Mouse (Mus musculus): Measurements from ENCODE around the gene Stx5a. TPM values are rescaled to one million over a fixed set of nuclear protein-coding genes. Genes with fewer than 3 reads are reported as not detected.

Gene Stx5a
- total and polyA plus RNA-seq, 3 experiments, result 13.2 to 84.0 (median 62.8) TPM

DNA sequence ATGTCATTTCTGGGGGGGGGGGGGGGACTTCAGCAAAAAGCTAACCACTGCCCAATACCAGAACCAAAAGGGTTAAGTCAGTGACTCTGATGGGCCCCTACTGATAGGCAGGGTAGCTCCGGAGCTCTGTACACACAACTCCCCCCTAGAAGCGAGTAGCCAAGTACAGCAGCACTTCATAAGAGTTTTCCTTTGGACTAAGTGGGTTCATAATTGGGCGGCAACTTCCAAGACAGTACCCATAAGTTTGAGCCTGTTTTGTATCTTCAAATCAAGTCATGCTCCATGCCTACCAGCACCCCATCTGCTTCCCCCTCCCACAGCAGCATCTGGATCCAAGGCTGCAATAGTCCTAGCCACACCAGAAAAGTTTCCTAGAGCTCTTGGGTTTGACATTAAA, 14.4 kb downstream of the Stx5a start:
- peaks cover 35% of the 10 kb centered on the region for H3K4me1 ChIP-seq (ENCODE audit: insufficient read depth, low read depth, low read length)
- ATAC-seq (ENCODE audit: extremely low read depth, insufficient number of reproducible peaks, low FRiP score, poor library complexity, severe bottlenecking) (no peak), DNase-seq (ENCODE audit: low spot score) (no peak)
- no peaks in the 10 kb centered on the region for H3K9me3 ChIP-seq (replicated peaks)
- H3K36me3 ChIP-seq (replicated peaks), result peaks cover 48% of the 10 kb centered on the region
- TF ChIP-seq TAL1 (conservative IDR thresholded peaks at IDR 0.05; ENCODE audit: low read depth, low read length), result no peak
- no peak for TF ChIP-seq POLR2AphosphoS5 (IDR thresholded peaks at IDR 0.05; ENCODE audit: insufficient replicate concordance, low read depth, low read length)
- TF ChIP-seq GATA1 (IDR thresholded peaks at IDR 0.05; ENCODE audit: borderline replicate concordance, low read length), result no peak
- TF ChIP-seq CTCF (IDR thresholded peaks at IDR 0.05; ENCODE audit: low read depth, low read length), result no peak
- TF ChIP-seq GATA2 (IDR thresholded peaks at IDR 0.05; ENCODE audit: borderline replicate concordance, low read depth, low read length), result no peak
- no peaks in the 10 kb centered on the region for H3K27me3 ChIP-seq (ENCODE audit: insufficient read depth, low read length)
- peak overlapping the region; percentile 39; the same call in 1 of the 2 replicates for H3K4me3 ChIP-seq (ENCODE audit: low read depth, low read length)

DNA sequence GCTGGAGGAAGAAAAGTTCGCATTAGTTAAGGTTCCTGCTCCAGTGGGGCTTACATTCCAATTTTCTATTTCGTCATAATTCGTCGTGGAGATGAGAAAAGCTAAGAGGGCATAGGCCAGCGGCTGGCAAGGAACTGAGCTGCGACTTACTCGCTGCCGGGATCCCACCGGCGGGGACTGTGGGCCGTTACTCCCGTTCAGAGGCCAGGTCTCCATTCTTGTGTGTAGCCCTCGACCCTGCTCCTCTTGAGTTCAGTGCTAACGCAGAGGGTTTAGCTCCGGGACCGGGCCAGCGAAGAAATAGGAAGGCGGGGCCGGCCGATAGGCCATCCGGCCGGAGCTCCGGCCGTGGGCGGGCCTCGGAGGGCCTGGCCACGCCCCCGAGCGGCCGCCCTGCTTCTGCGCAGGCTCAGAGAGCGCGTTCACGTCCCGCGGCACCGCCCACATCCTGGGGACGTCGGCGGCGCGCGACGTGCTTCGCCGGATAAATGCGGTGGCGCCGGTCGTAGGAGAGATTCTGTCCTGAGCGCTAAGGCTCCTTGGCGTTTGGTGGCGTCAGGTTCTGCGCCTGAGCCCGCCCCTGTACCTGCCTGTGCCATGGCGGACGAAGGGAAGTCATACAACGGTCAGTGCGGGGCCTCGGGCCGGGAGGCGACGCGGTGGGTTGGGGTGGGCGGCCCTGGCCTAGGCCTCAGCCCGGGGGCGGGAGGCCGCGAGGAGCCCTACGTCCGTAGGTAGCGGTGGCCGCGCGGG, 15.6 kb downstream of the Stx5a start, which contains the start of gene Nxf1:
Gene Nxf1 (plus strand): TSS at position 439 of the 753 bp plus-strand sequence.
- Histone ChIP-seq H3K36me3 (replicated peaks) (peaks cover 48% of the 10 kb centered on the region), H3K27me3 (ENCODE audit: insufficient read depth, low read length) (no peaks in the 10 kb centered on the region), H3K9me3 (replicated peaks) (no peaks in the 10 kb centered on the region), H3K4me3 (ENCODE audit: low read depth, low read length) (peak within 1 kb of the TSS; percentile 78), H3K4me1 (ENCODE audit: insufficient read depth, low read depth, low read length) (peaks cover 43% of the 10 kb centered on the region)
- ATAC-seq (ENCODE audit: extremely low read depth, insufficient number of reproducible peaks, low FRiP score, poor library complexity, severe bottlenecking) (peak; percentile 64), DNase-seq (ENCODE audit: low spot score) (peak; percentile 92)
- TF ChIP-seq CTCF (IDR thresholded peaks at IDR 0.05; ENCODE audit: low read depth, low read length) (no peak), TAL1 (conservative IDR thresholded peaks at IDR 0.05; ENCODE audit: low read depth, low read length) (no peak), GATA1 (IDR thresholded peaks at IDR 0.05; ENCODE audit: borderline replicate concordance, low read length) (no peak), GATA2 (IDR thresholded peaks at IDR 0.05; ENCODE audit: borderline replicate concordance, low read depth, low read length) (no peak), POLR2AphosphoS5 (IDR thresholded peaks at IDR 0.05; ENCODE audit: insufficient replicate concordance, low read depth, low read length) (no peak)

DNA sequence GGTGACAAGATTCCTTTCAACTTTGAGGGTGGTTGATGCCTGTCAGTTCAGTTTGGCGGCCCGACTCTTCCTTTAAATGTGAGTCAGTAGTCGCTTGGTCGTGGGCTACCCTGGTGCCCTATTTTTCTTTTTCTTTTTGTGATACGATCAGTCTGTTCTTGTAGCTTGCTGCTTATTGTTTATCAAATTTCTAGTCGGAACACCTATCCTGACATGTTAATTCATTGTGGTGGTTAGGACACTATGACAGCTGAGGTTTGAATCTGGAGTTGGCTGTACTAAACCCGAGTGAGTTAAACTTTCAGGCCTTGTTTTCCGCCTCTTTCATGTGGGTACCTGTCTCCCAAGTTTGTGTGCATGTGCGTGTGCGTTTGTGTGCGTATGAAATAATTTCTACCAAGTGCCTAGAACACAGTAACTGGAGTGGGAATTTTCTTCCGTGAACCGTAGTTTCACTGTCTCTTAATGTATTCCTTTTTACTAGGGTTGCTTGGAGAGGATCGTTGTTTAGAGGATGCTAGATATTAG, 16.3 kb downstream of the Stx5a start:
- TF ChIP-seq POLR2AphosphoS5 (IDR thresholded peaks at IDR 0.05; ENCODE audit: insufficient replicate concordance, low read depth, low read length), result no peak; the same call in 1 of the 2 replicates
- DNase-seq (ENCODE audit: low spot score), result no peak
- H3K4me1 ChIP-seq (ENCODE audit: insufficient read depth, low read depth, low read length), result peaks cover 43% of the 10 kb centered on the region
- no peak for ATAC-seq (ENCODE audit: extremely low read depth, insufficient number of reproducible peaks, low FRiP score, poor library complexity, severe bottlenecking)
- peak overlapping the region; percentile 78 for H3K4me3 ChIP-seq (ENCODE audit: low read depth, low read length)
- no peaks in the 10 kb centered on the region for H3K9me3 ChIP-seq (replicated peaks)
- H3K36me3 ChIP-seq (replicated peaks), result peaks cover 49% of the 10 kb centered on the region
- H3K27me3 ChIP-seq (ENCODE audit: insufficient read depth, low read length), result no peaks in the 10 kb centered on the region

DNA sequence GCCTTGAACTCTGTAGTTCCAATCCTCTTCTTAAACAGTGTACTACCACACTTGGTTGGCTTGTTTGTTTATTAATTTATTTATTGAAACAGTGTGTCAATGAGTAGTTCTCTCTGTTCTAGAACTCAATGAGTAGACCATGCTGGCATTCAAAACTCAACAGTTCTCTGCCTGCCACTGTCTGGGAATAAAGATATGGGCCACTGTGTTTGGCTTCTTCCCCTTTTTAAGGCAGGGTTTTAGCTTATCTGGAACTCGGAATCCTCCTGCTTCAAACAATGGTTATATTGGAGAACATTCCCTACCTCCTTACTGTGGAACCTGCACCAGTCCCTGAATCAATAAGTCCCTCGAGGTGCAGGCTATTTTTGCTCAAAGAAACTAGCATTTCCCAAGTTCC, 17.7 kb downstream of the Stx5a start:
- DNase-seq (ENCODE audit: low spot score), result peak; percentile 44
- no peak for ATAC-seq (ENCODE audit: extremely low read depth, insufficient number of reproducible peaks, low FRiP score, poor library complexity, severe bottlenecking)
- Histone ChIP-seq H3K4me3 (ENCODE audit: low read depth, low read length) (peak overlapping the region; percentile 78; the same call in 1 of the 2 replicates), H3K9me3 (replicated peaks) (no peaks in the 10 kb centered on the region), H3K4me1 (ENCODE audit: insufficient read depth, low read depth, low read length) (peaks cover 43% of the 10 kb centered on the region), H3K36me3 (replicated peaks) (peaks cover 50% of the 10 kb centered on the region), H3K27me3 (ENCODE audit: insufficient read depth, low read length) (no peaks in the 10 kb centered on the region)
- TF ChIP-seq CTCF (IDR thresholded peaks at IDR 0.05; ENCODE audit: low read depth, low read length) (no peak), TAL1 (conservative IDR thresholded peaks at IDR 0.05; ENCODE audit: low read depth, low read length) (peak; percentile 63)

DNA sequence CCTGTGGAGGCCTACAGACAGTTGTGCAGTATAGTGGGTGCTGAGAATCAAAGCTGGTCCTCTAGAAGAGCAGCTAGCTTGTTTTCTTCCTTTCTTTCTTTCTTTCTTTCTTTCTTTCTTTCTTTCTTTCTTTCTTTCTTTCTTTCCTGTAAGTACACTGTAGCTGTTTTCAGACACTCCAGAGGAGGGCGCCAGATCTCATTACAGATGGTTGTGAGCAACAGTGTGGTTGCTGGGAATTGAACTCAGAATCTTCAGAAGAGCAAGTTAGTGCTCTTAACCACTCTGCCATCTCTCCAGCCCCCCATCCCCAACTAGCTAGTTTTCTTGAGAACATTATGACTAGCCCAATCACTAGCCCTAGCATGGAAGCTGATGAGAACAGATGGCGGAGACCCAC, 19.5 kb downstream of the Stx5a start:
- DNase-seq (ENCODE audit: low spot score) (no peak), ATAC-seq (ENCODE audit: extremely low read depth, insufficient number of reproducible peaks, low FRiP score, poor library complexity, severe bottlenecking) (no peak)
- H3K27me3 ChIP-seq (ENCODE audit: insufficient read depth, low read length), result no peaks in the 10 kb centered on the region
- H3K4me3 ChIP-seq (ENCODE audit: low read depth, low read length), result no peak overlapping the region
- peaks cover 32% of the 10 kb centered on the region for H3K4me1 ChIP-seq (ENCODE audit: insufficient read depth, low read depth, low read length)
- peaks cover 52% of the 10 kb centered on the region for H3K36me3 ChIP-seq (replicated peaks)
- no peak for TF ChIP-seq GATA2 (IDR thresholded peaks at IDR 0.05; ENCODE audit: borderline replicate concordance, low read depth, low read length)
- TF ChIP-seq GATA1 (IDR thresholded peaks at IDR 0.05; ENCODE audit: borderline replicate concordance, low read length), result no peak
- no peak for TF ChIP-seq TAL1 (conservative IDR thresholded peaks at IDR 0.05; ENCODE audit: low read depth, low read length)
- no peak for TF ChIP-seq CTCF (IDR thresholded peaks at IDR 0.05; ENCODE audit: low read depth, low read length)
- H3K9me3 ChIP-seq (replicated peaks), result peaks cover 15% of the 10 kb centered on the region

DNA sequence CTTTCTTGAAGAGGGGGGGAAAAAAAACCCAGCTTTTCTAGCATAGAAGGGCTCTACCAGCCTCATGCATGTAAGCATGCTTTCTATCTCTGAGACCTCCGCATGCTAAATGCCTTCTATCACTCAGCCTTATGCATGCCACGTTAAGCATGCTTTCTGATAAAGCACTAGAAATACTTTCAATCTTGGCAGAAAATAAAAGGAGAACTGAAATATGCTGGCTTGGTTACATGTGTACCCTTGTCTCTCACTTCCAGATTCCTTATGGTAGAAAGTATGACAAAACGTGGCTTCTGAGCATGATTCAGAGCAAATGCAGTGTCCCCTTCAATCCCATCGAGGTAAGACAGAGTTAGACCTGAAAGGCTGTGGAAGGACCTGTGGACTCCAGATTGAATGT, 22.1 kb downstream of the Stx5a start:
- Histone ChIP-seq H3K27me3 (ENCODE audit: insufficient read depth, low read length) (no peaks in the 10 kb centered on the region), H3K9me3 (replicated peaks) (peaks cover 16% of the 10 kb centered on the region), H3K4me3 (ENCODE audit: low read depth, low read length) (no peak overlapping the region), H3K4me1 (ENCODE audit: insufficient read depth, low read depth, low read length) (peaks cover 24% of the 10 kb centered on the region), H3K36me3 (replicated peaks) (peaks cover 77% of the 10 kb centered on the region)
- DNase-seq (ENCODE audit: low spot score) (no peak), ATAC-seq (ENCODE audit: extremely low read depth, insufficient number of reproducible peaks, low FRiP score, poor library complexity, severe bottlenecking) (no peak)
- TF ChIP-seq POLR2AphosphoS5 (IDR thresholded peaks at IDR 0.05; ENCODE audit: insufficient replicate concordance, low read depth, low read length) (no peak), GATA1 (IDR thresholded peaks at IDR 0.05; ENCODE audit: borderline replicate concordance, low read length) (no peak), GATA2 (IDR thresholded peaks at IDR 0.05; ENCODE audit: borderline replicate concordance, low read depth, low read length) (no peak), CTCF (IDR thresholded peaks at IDR 0.05; ENCODE audit: low read depth, low read length) (no peak), TAL1 (conservative IDR thresholded peaks at IDR 0.05; ENCODE audit: low read depth, low read length) (no peak)
